Mouse (Mus musculus) thymus, adult 2 months (tissue): Measurements from ENCODE around the gene Pdia4. TPM values are rescaled to one million over a fixed set of nuclear protein-coding genes. Genes with fewer than 3 reads are reported as not detected.

Experiments used
- DNase-seq: peaks from one replicate; pipeline ENCODE4 v3.0.0; 2021
- H3K27ac ChIP-seq: fragments of 200-500 bp; 2 replicates; pipeline ENCODE4 v1.5.1; 2012; ENCODE audit warnings: low read length, control low read depth; ENCODE audit not compliant: control insufficient read depth, insufficient read depth
- H3K27me3 ChIP-seq: fragments of 200-500 bp; 2 replicates; pipeline ENCODE4 v1.6.1; 2012; ENCODE audit warnings: mild to moderate bottlenecking, low read length, moderate library complexity, mixed read lengths; ENCODE audit not compliant: control insufficient read depth, insufficient read depth
- H3K36me3 ChIP-seq: fragments of 200-500 bp; 2 replicates; pipeline ENCODE4 v1.6.1; 2012; ENCODE audit warnings: mild to moderate bottlenecking, low read length, moderate library complexity; ENCODE audit not compliant: control insufficient read depth, insufficient read depth
- H3K4me1 ChIP-seq: fragments of 200-500 bp; replicated peaks from 2 replicates; pipeline ENCODE4 v1.6.1; 2012; ENCODE audit warnings: low read length; ENCODE audit not compliant: control insufficient read depth, insufficient read depth
- H3K4me3 ChIP-seq: fragments of 200-500 bp; 2 replicates; pipeline ENCODE4 v1.5.1; 2012; ENCODE audit warnings: mild to moderate bottlenecking, low read length, control low read depth, moderate library complexity; ENCODE audit not compliant: control insufficient read depth, insufficient read depth
- CTCF ChIP-seq: fragments of 200-500 bp; IDR thresholded peaks from 2 replicates; pipeline ENCODE4 v1.5.1; 2012; ENCODE audit warnings: mild to moderate bottlenecking, control low read depth, low read length, moderate library complexity, borderline replicate concordance; ENCODE audit not compliant: control insufficient read depth, poor library complexity, insufficient read depth; ENCODE audit errors: extremely low read depth
- POLR2A ChIP-seq: fragments of 200-500 bp; IDR thresholded peaks from 2 replicates; pipeline ENCODE4 v1.6.1; 2012; ENCODE audit warnings: mild to moderate bottlenecking, low read length, control low read depth, moderate library complexity; ENCODE audit not compliant: control insufficient read depth, poor library complexity, insufficient read depth; ENCODE audit errors: extremely low read depth
- WGBS: fragments of 180-500 bp; shearing (Covaris S2); methylation state at CpG from one replicate; pipeline ENCODE4 v1.1.7; 2018; 5-methylcytosine and 5-hydroxymethylcytosine counted together
- polyA plus RNA-seq: library from polyadenylated mRNA; depleted of rRNA; stranded (reverse); fragments of >200 nt; gene quantifications from 2 replicates; pipeline ENCODE4 v1.2.3, GENCODE M21; 2012

Gene Pdia4
- polyA plus RNA-seq, 1 experiment: 24.7 TPM

DNA sequence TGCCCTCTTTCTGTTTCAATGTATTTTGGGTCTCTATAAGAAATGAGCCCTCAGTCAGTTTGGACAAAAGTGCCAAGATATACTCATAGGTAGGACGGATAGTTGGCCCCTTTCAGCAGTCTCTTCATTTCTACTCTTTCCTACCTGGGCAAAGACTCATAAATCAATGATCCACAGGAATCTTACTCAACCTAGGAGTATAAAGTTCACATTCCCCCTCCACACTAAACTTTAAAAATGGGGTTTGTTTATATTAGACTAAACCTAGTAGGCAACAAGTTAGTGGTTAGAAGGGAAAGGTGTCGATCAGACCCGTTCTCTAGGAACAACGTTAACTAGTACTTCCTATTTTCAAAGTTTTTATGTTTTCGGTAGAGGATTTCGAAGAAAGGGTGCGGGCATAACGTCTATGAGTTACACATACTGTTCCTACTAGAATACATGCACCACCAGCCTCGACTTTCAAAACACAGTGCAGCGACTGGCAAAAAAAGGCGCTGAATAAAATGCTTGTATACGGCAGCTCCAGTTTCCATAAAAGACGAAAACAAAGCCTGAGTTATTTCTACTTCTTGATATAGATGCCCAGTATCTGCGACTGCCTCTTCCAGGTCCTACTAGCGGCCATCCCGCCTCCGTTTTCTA lies 837 bp downstream of the Pdia4 start:
- H3K4me3 ChIP-seq: peak overlapping the region; percentile 80
- 0 out of 2 replicates have a peak, but pooled peaks cover 3% of the 10 kb centered on the region for H3K36me3 ChIP-seq
- TF ChIP-seq POLR2A (no peak), CTCF (no peak)
- peaks cover 4% of the 10 kb centered on the region for H3K4me1 ChIP-seq
- H3K27ac ChIP-seq: peak overlapping the region; percentile 86
- no peaks in the 10 kb centered on the region for H3K27me3 ChIP-seq
- no peak for DNase-seq
- WGBS: 2% methylated on average over 17 of the region's 17 CpGs

DNA sequence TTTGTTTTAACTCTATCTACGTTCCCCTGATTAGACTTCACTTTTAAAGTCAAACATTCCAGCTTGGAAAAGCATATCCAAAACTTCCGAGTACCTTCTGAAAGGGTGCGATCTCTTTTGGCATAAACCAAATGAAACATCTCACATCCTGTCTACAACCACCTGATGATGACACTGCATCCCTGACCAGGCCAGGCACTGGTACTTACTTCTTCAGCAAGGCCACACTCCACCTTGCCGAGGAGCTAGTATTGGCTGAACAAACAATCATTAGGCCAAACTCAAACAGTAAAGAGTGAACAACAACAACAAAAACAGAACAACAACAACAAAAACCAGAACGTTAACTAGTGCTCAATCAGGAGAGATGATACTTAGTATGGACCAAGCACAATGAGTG lies 1.9 kb downstream of the Pdia4 start:
- H3K27me3 ChIP-seq: no peaks in the 10 kb centered on the region

DNA sequence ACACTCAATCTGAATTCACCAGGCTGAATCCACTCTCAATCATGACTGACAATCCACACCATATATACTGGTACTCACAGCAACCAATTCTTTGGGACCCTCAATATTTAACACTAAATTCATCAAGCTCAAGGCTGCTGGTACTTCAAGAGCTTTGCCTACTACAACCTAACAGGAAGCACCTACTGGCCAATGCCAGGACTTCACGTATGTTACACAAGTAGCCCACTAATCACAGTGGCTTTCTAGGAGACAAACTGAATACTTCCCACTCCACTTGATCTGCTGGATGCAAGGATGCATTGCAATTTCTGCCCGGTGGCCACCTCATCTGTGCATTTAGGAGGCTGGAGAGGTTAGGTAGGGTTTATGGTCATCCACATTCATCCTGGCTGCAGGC lies 3.0 kb downstream of the Pdia4 start:
- Histone ChIP-seq H3K27ac (no peak overlapping the region), H3K27me3 (no peaks in the 10 kb centered on the region), H3K36me3 (peaks cover 21% of the 10 kb centered on the region), H3K4me1 (peaks cover 4% of the 10 kb centered on the region), H3K4me3 (no peak overlapping the region)
- WGBS: 86% methylated on average over 2 of the region's 2 CpGs
- no peak for DNase-seq
- no peak for TF ChIP-seq CTCF
- no peak for TF ChIP-seq POLR2A

More for the DNA sequence above, 1.9 kb downstream of the Pdia4 start:
- H3K27ac ChIP-seq: no peak overlapping the region
- H3K4me3 ChIP-seq: no peak overlapping the region
- WGBS: 79% methylated on average over 5 of the region's 5 CpGs
- H3K4me1 ChIP-seq: peaks cover 4% of the 10 kb centered on the region
- no peak for DNase-seq
- TF ChIP-seq POLR2A (no peak), CTCF (no peak)
- H3K36me3 ChIP-seq: peaks cover 10% of the 10 kb centered on the region

DNA sequence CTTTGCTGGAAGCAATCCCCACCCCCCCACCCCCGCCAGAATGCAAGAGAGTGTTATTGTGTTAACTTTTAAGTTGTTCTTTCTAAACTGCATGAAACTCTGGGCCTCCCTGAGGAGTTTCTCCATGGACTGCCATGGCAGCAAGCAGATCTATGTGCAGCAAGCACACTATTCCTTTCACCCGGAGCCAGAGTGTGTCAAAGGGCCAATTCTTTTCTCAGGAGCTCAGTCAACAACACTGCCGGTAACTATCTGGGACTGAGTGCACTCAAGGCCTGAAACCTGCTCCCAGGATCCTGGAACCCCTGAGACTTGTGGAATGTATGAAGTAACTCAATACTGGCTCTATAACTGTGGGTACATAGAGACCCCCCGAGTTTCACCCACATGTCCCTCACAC lies 4.2 kb downstream of the Pdia4 start:
- TF ChIP-seq POLR2A: no peak
- TF ChIP-seq CTCF: no peak
- H3K4me3 ChIP-seq: no peak overlapping the region

DNA sequence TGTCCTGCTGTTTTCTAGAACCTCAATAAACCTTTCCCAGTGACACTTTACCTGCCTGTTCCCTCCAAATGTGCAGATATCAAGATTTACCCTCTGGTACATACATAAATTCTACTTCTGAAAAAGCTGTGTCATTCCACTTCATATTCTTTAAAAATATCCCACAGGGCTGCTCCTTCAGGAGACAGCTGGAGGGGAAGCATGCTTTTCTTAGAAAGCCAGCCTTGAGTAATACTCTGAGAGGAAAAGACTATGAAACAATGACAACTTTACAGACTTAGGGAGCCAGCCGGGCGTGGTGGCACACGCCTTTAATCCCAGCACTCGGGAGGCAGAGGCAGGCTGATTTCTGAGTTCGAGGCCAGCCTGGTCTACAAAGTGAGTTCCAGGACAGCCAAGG lies 4.7 kb downstream of the Pdia4 start:
- TF ChIP-seq POLR2A: no peak
- no peak for TF ChIP-seq CTCF
- H3K36me3 ChIP-seq: peaks cover 27% of the 10 kb centered on the region
- peaks cover 4% of the 10 kb centered on the region for H3K4me1 ChIP-seq
- 91% methylated on average over 5 of the region's 5 CpGs for WGBS
- H3K4me3 ChIP-seq: no peak overlapping the region
- H3K27me3 ChIP-seq: no peaks in the 10 kb centered on the region
- no peak for DNase-seq
- no peak overlapping the region for H3K27ac ChIP-seq

More for the DNA sequence above, 4.2 kb downstream of the Pdia4 start:
- Histone ChIP-seq H3K27me3 (no peaks in the 10 kb centered on the region), H3K4me1 (peaks cover 4% of the 10 kb centered on the region), H3K36me3 (peaks cover 22% of the 10 kb centered on the region), H3K27ac (no peak overlapping the region)
- 91% methylated on average over 4 of the region's 4 CpGs for WGBS
- DNase-seq: no peak

DNA sequence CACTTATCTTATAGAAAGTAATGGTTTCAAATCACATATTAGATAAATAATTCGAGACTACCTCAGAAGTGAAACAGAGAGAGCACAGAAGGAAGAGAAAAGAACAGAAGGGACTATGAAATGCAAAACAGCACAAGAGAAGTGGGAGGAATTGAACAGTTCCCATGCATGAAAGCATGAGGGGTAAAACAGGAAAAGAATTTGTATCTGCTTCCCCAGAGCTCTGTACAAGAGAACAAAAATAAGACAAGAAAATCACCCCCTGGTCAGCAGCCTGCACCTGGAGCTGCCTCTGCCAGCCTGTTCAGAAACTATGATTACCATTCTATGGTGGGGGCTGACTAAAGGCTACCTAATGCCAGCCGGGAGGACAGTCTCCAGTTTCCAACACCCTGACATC lies 5.8 kb downstream of the Pdia4 start:
- TF ChIP-seq POLR2A: no peak
- TF ChIP-seq CTCF: no peak
- Histone ChIP-seq H3K27me3 (no peaks in the 10 kb centered on the region), H3K4me3 (no peak overlapping the region), H3K27ac (no peak overlapping the region), H3K4me1 (peaks cover 4% of the 10 kb centered on the region), H3K36me3 (peaks cover 38% of the 10 kb centered on the region)
- WGBS: 87% methylated on average over 2 of the region's 2 CpGs
- DNase-seq: no peak
